9 mouse cellular contexts compared by ENCODE assay signal in the genomic region with DNA sequence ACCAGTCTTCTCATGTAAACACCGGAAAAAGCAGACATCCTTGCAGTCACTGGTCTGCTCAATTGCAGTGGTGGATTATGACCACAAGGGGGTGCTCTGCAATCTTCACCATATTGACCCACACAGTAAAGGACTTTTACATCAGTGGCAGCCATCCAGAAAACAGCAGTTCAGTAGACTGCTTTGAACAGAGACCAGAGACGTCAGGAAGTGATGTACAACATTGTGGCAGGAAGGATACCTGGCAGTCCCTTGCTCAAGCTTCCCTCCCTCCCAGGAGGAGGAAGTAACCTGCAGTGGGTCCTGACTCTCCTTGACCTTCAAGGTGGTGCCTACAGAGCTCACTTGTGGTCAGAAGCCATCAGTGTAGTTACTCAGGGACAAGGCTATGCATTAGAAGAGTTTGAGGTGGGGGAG. TPM values are rescaled to one million over a fixed set of nuclear protein-coding genes. Genes with fewer than 3 reads are reported as not detected.
DNase-seq lines count a peak whose midpoint lies in the region; ATAC-seq lines count a peak whose summit lies in the region.
"Had no signal": no experiment of that assay in that cellular context is flagged by ENCODE, and none has a peak within 500 bp of the region (broad histone marks: within the 10 kb centered on the region; RNA-seq: fewer than 3 reads in every experiment).

No protein-coding gene starts in this region.

- H3K9ac ChIP-seq in kidney, embryonic 15.5 days = no peak overlapping the region
- H3K9ac ChIP-seq in stomach, embryonic 14.5 days (replicated peaks; ENCODE audit: low read depth, low read length) = 0 out of 2 replicates have a peak overlapping the region, but pooled peaks have one; percentile 10
- H3K9ac ChIP-seq: embryonic facial prominence, embryonic 15.5 days had no signal

- no peaks in the 10 kb centered on the region for H3K9me3 ChIP-seq in kidney, embryonic 15.5 days (replicated peaks)
- H3K9me3 ChIP-seq in stomach, embryonic 14.5 days (ENCODE audit: control insufficient read depth, low read depth, low read length) = no peaks in the 10 kb centered on the region
- H3K9me3 ChIP-seq: embryonic facial prominence, embryonic 15.5 days had no signal

- H3K4me3 ChIP-seq in kidney, embryonic 15.5 days (replicated peaks) = no peak overlapping the region
- H3K4me3 ChIP-seq in stomach, embryonic 14.5 days (ENCODE audit: low read depth, low read length) = no peak overlapping the region
- H3K4me3 ChIP-seq: embryonic facial prominence, embryonic 15.5 days had no signal

- no peaks in the 10 kb centered on the region for H3K27me3 ChIP-seq in kidney, embryonic 15.5 days
- no peaks in the 10 kb centered on the region for H3K27me3 ChIP-seq in stomach, embryonic 14.5 days (ENCODE audit: control insufficient read depth, insufficient read depth, low read length)
- H3K27me3 ChIP-seq: embryonic facial prominence, embryonic 15.5 days had no signal

- WGBS in kidney, embryonic 15.5 days = 7% methylated on average over 2 of the region's 2 CpGs
- WGBS in stomach, embryonic 14.5 days = 10% methylated on average over 2 of the region's 2 CpGs

- intact Hi-C loops in left cerebral cortex, postnatal 25 days (cut with DNase I) = loop anchor here (5.0 kb wide), 1 partner anchor 141 kb away; no protein-coding TSS in a partner anchor

- H3K4me1 ChIP-seq in kidney, embryonic 15.5 days = peaks cover 44% of the 10 kb centered on the region
- peaks cover 33% of the 10 kb centered on the region for H3K4me1 ChIP-seq in stomach, embryonic 14.5 days (ENCODE audit: control insufficient read depth, insufficient read depth, low read length)

- no peak overlapping the region for H3K4me2 ChIP-seq in kidney, embryonic 15.5 days
- H3K4me2 ChIP-seq in stomach, embryonic 14.5 days (replicated peaks; ENCODE audit: low read depth, low read length) = no peak overlapping the region
- H3K4me2 ChIP-seq: embryonic facial prominence, embryonic 15.5 days had no signal

- H3K36me3 ChIP-seq in kidney, embryonic 15.5 days = peaks cover 8% of the 10 kb centered on the region; the same call in 1 of the 2 replicates
- no peaks in the 10 kb centered on the region; the same call in 1 of the 2 replicates for H3K36me3 ChIP-seq in stomach, embryonic 14.5 days (ENCODE audit: control insufficient read depth, insufficient read depth, low read length)

- ATAC-seq in kidney, embryonic 15.5 days (replicated peaks; ENCODE audit: low FRiP score) = no peak
- peak; percentile 52 to 60 for ATAC-seq in hematopoietic stem cell, adult 5-6 weeks (replicated peaks in 1 of 2; ENCODE audit: insufficient read depth in 1 of 2, low FRiP score in 2 of 2, low TSS enrichment in 1 of 2, low read depth in 1 of 2, poor library complexity in 2 of 2, severe bottlenecking in 2 of 2)
- ATAC-seq in megakaryocyte progenitor cell, adult 5-6 weeks (replicated peaks; ENCODE audit: poor library complexity) = peak; percentile 56
- ATAC-seq in stomach, embryonic 14.5 days (ENCODE audit: insufficient number of reproducible peaks, insufficient read depth, low FRiP score, low read depth) = no peak

- H3K27ac ChIP-seq in kidney, embryonic 15.5 days = no peak overlapping the region
- peak overlapping the region; percentile 63; the same call in 1 of the 2 replicates for H3K27ac ChIP-seq in stomach, embryonic 14.5 days (ENCODE audit: low read length)

- DNase-seq in kidney, adult 11 months = peak; percentile 65
- peak; percentile 85 for DNase-seq in R1 (ENCODE audit: low read depth, low spot score)
- peak; percentile 74 for DNase-seq in embryo, embryonic 9.5 days (ENCODE audit: extremely low spot score)
- peak; percentile 69 to 77 for DNase-seq in left cerebral cortex, postnatal 25 days (ENCODE audit: low spot score in 2 of 2)

RNA-seq across cellular contexts. Expression of a gene that starts 8.5 kb away (rescaled TPM):
- 1,881 and 1,940 TPM in 2 replicates for polyA plus RNA-seq in kidney, embryonic 15.5 days (2015; fragmentation: Nextera tagmentation; extraction: Ambion mirVana)
- total RNA-seq in hematopoietic stem cell, adult 5-6 weeks (2017) = 2,119 and 2,880 TPM in 2 replicates
- 1,000 to 10,000 TPM; 1,565 to 1,601 TPM for total RNA-seq in left cerebral cortex, postnatal 25 days (2021)
- 1,239 and 1,324 TPM in 2 replicates for total RNA-seq in megakaryocyte progenitor cell, adult 5-6 weeks (2015)
- 2,380 and 2,713 TPM in 2 replicates for total RNA-seq in megakaryocyte progenitor cell, adult 5-6 weeks (2017)
- 1,573 and 1,607 TPM in 2 replicates for polyA plus RNA-seq in stomach, embryonic 14.5 days (2014; fragmentation: Nextera tagmentation; extraction: Ambion mirVana)

RNA-seq across cellular contexts. Expression of a gene that starts 17.8 kb away (rescaled TPM):
- 100 and 102 TPM in 2 replicates for polyA plus RNA-seq in kidney, embryonic 15.5 days (2015; fragmentation: Nextera tagmentation; extraction: Ambion mirVana)
- total RNA-seq in hematopoietic stem cell, adult 5-6 weeks (2017) = 70.4 and 70.6 TPM in 2 replicates
- total RNA-seq in left cerebral cortex, postnatal 25 days (2021) = 10 to 100 TPM; 16.8 to 18.8 TPM
- total RNA-seq in megakaryocyte progenitor cell, adult 5-6 weeks (2015) = 43.5 and 67.7 TPM in 2 replicates
- total RNA-seq in megakaryocyte progenitor cell, adult 5-6 weeks (2017) = 64.1 and 64.3 TPM in 2 replicates
- 72.2 and 73.0 TPM in 2 replicates for polyA plus RNA-seq in stomach, embryonic 14.5 days (2014; fragmentation: Nextera tagmentation; extraction: Ambion mirVana)

RNA-seq across cellular contexts. Expression of a gene that starts 17.9 kb away (rescaled TPM):
- 142 TPM in 2 replicates for polyA plus RNA-seq in kidney, embryonic 15.5 days (2015; fragmentation: Nextera tagmentation; extraction: Ambion mirVana)
- total RNA-seq in hematopoietic stem cell, adult 5-6 weeks (2017) = 64.8 and 76.7 TPM in 2 replicates
- 10 to 100 TPM; 30.3 to 32.2 TPM for total RNA-seq in left cerebral cortex, postnatal 25 days (2021)
- total RNA-seq in megakaryocyte progenitor cell, adult 5-6 weeks (2015) = 80.2 and 85.9 TPM in 2 replicates
- 84.9 and 120 TPM in 2 replicates for total RNA-seq in megakaryocyte progenitor cell, adult 5-6 weeks (2017)
- 117 and 120 TPM in 2 replicates for polyA plus RNA-seq in stomach, embryonic 14.5 days (2014; fragmentation: Nextera tagmentation; extraction: Ambion mirVana)

RNA-seq across cellular contexts. Expression of a gene that starts 20.3 kb away (rescaled TPM):
- polyA plus RNA-seq in kidney, embryonic 15.5 days (2015; fragmentation: Nextera tagmentation; extraction: Ambion mirVana) = 5.7 and 6.3 TPM in 2 replicates
- total RNA-seq in hematopoietic stem cell, adult 5-6 weeks (2017) = not detected in 2 replicates
- not detected for total RNA-seq in left cerebral cortex, postnatal 25 days (2021)
- not detected in 2 replicates for total RNA-seq in megakaryocyte progenitor cell, adult 5-6 weeks (2015)
- not detected in 2 replicates for total RNA-seq in megakaryocyte progenitor cell, adult 5-6 weeks (2017)
- 0.36 and 0.55 TPM in 2 replicates for polyA plus RNA-seq in stomach, embryonic 14.5 days (2014; fragmentation: Nextera tagmentation; extraction: Ambion mirVana)

RNA-seq across cellular contexts. Expression of a gene that starts 26.1 kb away (rescaled TPM):
- 5.3 and 5.7 TPM in 2 replicates for polyA plus RNA-seq in kidney, embryonic 15.5 days (2015; fragmentation: Nextera tagmentation; extraction: Ambion mirVana)
- total RNA-seq in hematopoietic stem cell, adult 5-6 weeks (2017) = 20.5 and 22.7 TPM in 2 replicates
- total RNA-seq in left cerebral cortex, postnatal 25 days (2021) = 1 to 10 TPM; 1.6 to 2.0 TPM
- 5.7 and 7.0 TPM in 2 replicates for total RNA-seq in megakaryocyte progenitor cell, adult 5-6 weeks (2015)
- 5.1 and 9.5 TPM in 2 replicates for total RNA-seq in megakaryocyte progenitor cell, adult 5-6 weeks (2017)
- polyA plus RNA-seq in stomach, embryonic 14.5 days (2014; fragmentation: Nextera tagmentation; extraction: Ambion mirVana) = 3.7 and 4.2 TPM in 2 replicates

Comparison
In these comparisons a context has a peak if more than half of its experiments do, and no peak if none do; other contexts are left out.
1. ATAC-seq: peak in hematopoietic stem cell, adult 5-6 weeks (2 of 2) and megakaryocyte progenitor cell, adult 5-6 weeks (single experiment); none in kidney, embryonic 15.5 days (single experiment) and stomach, embryonic 14.5 days (single experiment).
2. Peak in every context shown above with its lines, with median percentiles within 50 percentile points of each other: DNase-seq.